Mouse (Mus musculus): ENCODE measurements around the gene Fbxo46. TPM values are rescaled to one million over a fixed set of nuclear protein-coding genes. Genes with fewer than 3 reads are reported as not detected.

Gene Fbxo46
- polyA plus RNA-seq, 1 experiment, result 6.2 TPM

- no peak overlapping the region for H3K4me3 ChIP-seq
- peaks cover 18% of the 10 kb centered on the region for H3K36me3 ChIP-seq (ENCODE audit: control insufficient read depth, insufficient read depth)
- H3K27me3 ChIP-seq (ENCODE audit: control insufficient read depth, insufficient read depth, insufficient read length), result no peaks in the 10 kb centered on the region
- no peak overlapping the region for H3ac ChIP-seq (ENCODE audit: control insufficient read depth, insufficient read length)
- no peak overlapping the region for H3K4me2 ChIP-seq (ENCODE audit: low read depth)
- H3K79me2 ChIP-seq (ENCODE audit: control insufficient read depth, insufficient read depth), result no peaks in the 10 kb centered on the region
- TF ChIP-seq SRF (IDR thresholded peaks at IDR 0.05; ENCODE audit: control insufficient read depth, insufficient read length, low read depth) (no peak), TCF3 (IDR thresholded peaks at IDR 0.05; ENCODE audit: insufficient read length, low read depth) (no peak), REST (IDR thresholded peaks at IDR 0.05; ENCODE audit: insufficient read depth, insufficient read length) (no peak), USF1 (IDR thresholded peaks at IDR 0.05; ENCODE audit: low read depth) (no peak), MYOG (IDR thresholded peaks at IDR 0.05; ENCODE audit: control insufficient read depth in 1 of 3, insufficient read depth in 1 of 3, insufficient read length in 2 of 3, low read depth in 2 of 3) (no peak), POLR2AphosphoS2 (IDR thresholded peaks at IDR 0.05; ENCODE audit: insufficient read length, low read depth) (no peak), E2F4 (IDR thresholded peaks at IDR 0.05; ENCODE audit: insufficient read depth) (no peak), MYOD1 (IDR thresholded peaks at IDR 0.05; ENCODE audit: control insufficient read depth in 1 of 3, insufficient read length in 2 of 3, low read depth in 2 of 3) (no peak), POLR2A (IDR thresholded peaks at IDR 0.05; ENCODE audit: insufficient read length, low read depth) (no peak), MAX (IDR thresholded peaks at IDR 0.05; ENCODE audit: low read depth) (no peak), CEBPB (IDR thresholded peaks at IDR 0.05; ENCODE audit: insufficient read depth, poor library complexity, severe bottlenecking) (no peak), TCF12 (IDR thresholded peaks at IDR 0.05; ENCODE audit: insufficient read depth, poor library complexity, severe bottlenecking) (no peak)
These were observed 27.7 kb upstream of the Fbxo46 start for GRCm38 (mm10) chr7:19091913-19092312.

- Histone ChIP-seq H3K4me3 (no peak overlapping the region), H3K79me2 (ENCODE audit: control insufficient read depth, insufficient read depth) (no peaks in the 10 kb centered on the region), H3K27me3 (ENCODE audit: control insufficient read depth, insufficient read depth, insufficient read length) (no peaks in the 10 kb centered on the region), H3K36me3 (ENCODE audit: control insufficient read depth, insufficient read depth) (peaks cover 17% of the 10 kb centered on the region), H3K4me2 (ENCODE audit: low read depth) (no peak overlapping the region), H3ac (ENCODE audit: control insufficient read depth, insufficient read length) (no peak overlapping the region)
- TF ChIP-seq E2F4 (IDR thresholded peaks at IDR 0.05; ENCODE audit: insufficient read depth) (no peak), MYOG (IDR thresholded peaks at IDR 0.05; ENCODE audit: control insufficient read depth in 1 of 3, insufficient read depth in 1 of 3, insufficient read length in 2 of 3, low read depth in 2 of 3) (no peak), TCF3 (IDR thresholded peaks at IDR 0.05; ENCODE audit: insufficient read length, low read depth) (no peak), POLR2AphosphoS2 (IDR thresholded peaks at IDR 0.05; ENCODE audit: insufficient read length, low read depth) (peak; percentile 57), SRF (IDR thresholded peaks at IDR 0.05; ENCODE audit: control insufficient read depth, insufficient read length, low read depth) (no peak), REST (IDR thresholded peaks at IDR 0.05; ENCODE audit: insufficient read depth, insufficient read length) (no peak), USF1 (IDR thresholded peaks at IDR 0.05; ENCODE audit: low read depth) (no peak)
These were observed 27.1 kb upstream of the Fbxo46 start for GRCm38 (mm10) chr7:19092381-19093173.

GRCm38 (mm10) chr7:19093174-19093521, 26.5 kb upstream of the Fbxo46 start:
- Histone ChIP-seq H3K79me2 (ENCODE audit: control insufficient read depth, insufficient read depth) (no peaks in the 10 kb centered on the region), H3K4me3 (no peak overlapping the region), H3K4me2 (ENCODE audit: low read depth) (peak overlapping the region; percentile 74), H3K36me3 (ENCODE audit: control insufficient read depth, insufficient read depth) (peaks cover 11% of the 10 kb centered on the region), H3ac (ENCODE audit: control insufficient read depth, insufficient read length) (no peak overlapping the region), H3K27me3 (ENCODE audit: control insufficient read depth, insufficient read depth, insufficient read length) (no peaks in the 10 kb centered on the region)
- TF ChIP-seq MYOD1 (IDR thresholded peaks at IDR 0.05; ENCODE audit: control insufficient read depth in 1 of 3, insufficient read length in 2 of 3, low read depth in 2 of 3), result peak in 2 of 3 experiments; percentile 10 to 24
- TF ChIP-seq MAX (IDR thresholded peaks at IDR 0.05; ENCODE audit: low read depth), result no peak
- TF ChIP-seq REST (IDR thresholded peaks at IDR 0.05; ENCODE audit: insufficient read depth, insufficient read length), result no peak
- peak in 1 of 3 experiments; percentile 13 for TF ChIP-seq MYOG (IDR thresholded peaks at IDR 0.05; ENCODE audit: control insufficient read depth in 1 of 3, insufficient read depth in 1 of 3, insufficient read length in 2 of 3, low read depth in 2 of 3)
- peak; percentile 67 for TF ChIP-seq POLR2AphosphoS2 (IDR thresholded peaks at IDR 0.05; ENCODE audit: insufficient read length, low read depth)
- no peak for TF ChIP-seq POLR2A (IDR thresholded peaks at IDR 0.05; ENCODE audit: insufficient read length, low read depth)
- TF ChIP-seq E2F4 (IDR thresholded peaks at IDR 0.05; ENCODE audit: insufficient read depth), result no peak
- TF ChIP-seq USF1 (IDR thresholded peaks at IDR 0.05; ENCODE audit: low read depth), result no peak
- TF ChIP-seq SRF (IDR thresholded peaks at IDR 0.05; ENCODE audit: control insufficient read depth, insufficient read length, low read depth), result no peak
- no peak for TF ChIP-seq TCF12 (IDR thresholded peaks at IDR 0.05; ENCODE audit: insufficient read depth, poor library complexity, severe bottlenecking)
- TF ChIP-seq TCF3 (IDR thresholded peaks at IDR 0.05; ENCODE audit: insufficient read length, low read depth), result no peak
- TF ChIP-seq CEBPB (IDR thresholded peaks at IDR 0.05; ENCODE audit: insufficient read depth, poor library complexity, severe bottlenecking), result no peak

- Histone ChIP-seq H3K4me3 (peak overlapping the region; percentile 34), H3K36me3 (ENCODE audit: control insufficient read depth, insufficient read depth) (peaks cover 10% of the 10 kb centered on the region), H3K27me3 (ENCODE audit: control insufficient read depth, insufficient read depth, insufficient read length) (no peaks in the 10 kb centered on the region), H3ac (ENCODE audit: control insufficient read depth, insufficient read length) (peak overlapping the region; percentile 19), H3K4me2 (ENCODE audit: low read depth) (peak overlapping the region; percentile 74), H3K79me2 (ENCODE audit: control insufficient read depth, insufficient read depth) (no peaks in the 10 kb centered on the region)
- TF ChIP-seq POLR2A (IDR thresholded peaks at IDR 0.05; ENCODE audit: insufficient read length, low read depth) (peak; percentile 51), MAX (IDR thresholded peaks at IDR 0.05; ENCODE audit: low read depth) (no peak), MYOG (IDR thresholded peaks at IDR 0.05; ENCODE audit: control insufficient read depth in 1 of 3, insufficient read depth in 1 of 3, insufficient read length in 2 of 3, low read depth in 2 of 3) (peak in 1 of 3 experiments; percentile 24), USF1 (IDR thresholded peaks at IDR 0.05; ENCODE audit: low read depth) (no peak), TCF12 (IDR thresholded peaks at IDR 0.05; ENCODE audit: insufficient read depth, poor library complexity, severe bottlenecking) (no peak), REST (IDR thresholded peaks at IDR 0.05; ENCODE audit: insufficient read depth, insufficient read length) (no peak), E2F4 (IDR thresholded peaks at IDR 0.05; ENCODE audit: insufficient read depth) (no peak), MYOD1 (IDR thresholded peaks at IDR 0.05; ENCODE audit: control insufficient read depth in 1 of 3, insufficient read length in 2 of 3, low read depth in 2 of 3) (peak in 2 of 3 experiments; percentile 9 to 21), POLR2AphosphoS2 (IDR thresholded peaks at IDR 0.05; ENCODE audit: insufficient read length, low read depth) (peak; percentile 93)
These were observed 25.9 kb upstream of the Fbxo46 start for GRCm38 (mm10) chr7:19093537-19094385.

Data from myocyte (in vitro differentiated cells).